Mouse (Mus musculus) thymus, adult 2 months (tissue): ENCODE data around the gene Gm49378. TPM values are rescaled to one million over a fixed set of nuclear protein-coding genes. Genes with fewer than 3 reads are reported as not detected.

ENCODE experiments used
- DNase-seq: peaks from one replicate; pipeline ENCODE4 v3.0.0; 2021
- H3K27ac ChIP-seq: fragments of 200-500 bp; 2 replicates; pipeline ENCODE4 v1.5.1; 2012; ENCODE audit warnings: low read length, control low read depth; ENCODE audit not compliant: control insufficient read depth, insufficient read depth
- H3K27me3 ChIP-seq: fragments of 200-500 bp; 2 replicates; pipeline ENCODE4 v1.6.1; 2012; ENCODE audit warnings: mild to moderate bottlenecking, low read length, moderate library complexity, mixed read lengths; ENCODE audit not compliant: control insufficient read depth, insufficient read depth
- H3K36me3 ChIP-seq: fragments of 200-500 bp; 2 replicates; pipeline ENCODE4 v1.6.1; 2012; ENCODE audit warnings: mild to moderate bottlenecking, low read length, moderate library complexity; ENCODE audit not compliant: control insufficient read depth, insufficient read depth
- H3K4me1 ChIP-seq: fragments of 200-500 bp; replicated peaks from 2 replicates; pipeline ENCODE4 v1.6.1; 2012; ENCODE audit warnings: low read length; ENCODE audit not compliant: control insufficient read depth, insufficient read depth
- H3K4me3 ChIP-seq: fragments of 200-500 bp; 2 replicates; pipeline ENCODE4 v1.5.1; 2012; ENCODE audit warnings: mild to moderate bottlenecking, low read length, control low read depth, moderate library complexity; ENCODE audit not compliant: control insufficient read depth, insufficient read depth
- CTCF ChIP-seq: fragments of 200-500 bp; IDR thresholded peaks from 2 replicates; pipeline ENCODE4 v1.5.1; 2012; ENCODE audit warnings: mild to moderate bottlenecking, control low read depth, low read length, moderate library complexity, borderline replicate concordance; ENCODE audit not compliant: control insufficient read depth, poor library complexity, insufficient read depth; ENCODE audit errors: extremely low read depth
- POLR2A ChIP-seq: fragments of 200-500 bp; IDR thresholded peaks from 2 replicates; pipeline ENCODE4 v1.6.1; 2012; ENCODE audit warnings: mild to moderate bottlenecking, low read length, control low read depth, moderate library complexity; ENCODE audit not compliant: control insufficient read depth, poor library complexity, insufficient read depth; ENCODE audit errors: extremely low read depth
- WGBS: fragments of 180-500 bp; shearing (Covaris S2); methylation state at CpG from one replicate; pipeline ENCODE4 v1.1.7; 2018; 5-methylcytosine and 5-hydroxymethylcytosine counted together
- polyA plus RNA-seq: library from polyadenylated mRNA; depleted of rRNA; stranded (reverse); fragments of >200 nt; gene quantifications from 2 replicates; pipeline ENCODE4 v1.2.3, GENCODE M21; 2012

Gene Gm49378
- polyA plus RNA-seq, 1 experiment: 10.2 TPM

- Histone ChIP-seq H3K27ac (no peak overlapping the region), H3K4me3 (no peak overlapping the region), H3K36me3 (no peaks in the 10 kb centered on the region), H3K4me1 (peaks cover 8% of the 10 kb centered on the region), H3K27me3 (no peaks in the 10 kb centered on the region)
- TF ChIP-seq POLR2A: no peak
- no peak for TF ChIP-seq CTCF
- no peak for DNase-seq
- WGBS: 88% methylated on average over 2 of the region's 2 CpGs
These were observed 21.8 kb downstream of the Gm49378 start for GRCm38 (mm10) chr14:55615876-55616275.

- Histone ChIP-seq H3K27ac (no peak overlapping the region), H3K4me1 (peaks cover 8% of the 10 kb centered on the region), H3K4me3 (no peak overlapping the region), H3K27me3 (no peaks in the 10 kb centered on the region), H3K36me3 (peaks cover 1% of the 10 kb centered on the region; the same call in 1 of the 2 replicates)
- no peak for DNase-seq
- WGBS: 94% methylated on average over 7 of the region's 7 CpGs
- no peak for TF ChIP-seq CTCF
- no peak for TF ChIP-seq POLR2A
These were observed 23.0 kb downstream of the Gm49378 start for GRCm38 (mm10) chr14:55614565-55615178.

GRCm38 (mm10) chr14:55613346-55613745 lies 24.3 kb downstream of the Gm49378 start:
- no peak for DNase-seq
- Histone ChIP-seq H3K36me3 (peaks cover 13% of the 10 kb centered on the region; the same call in 1 of the 2 replicates), H3K27me3 (no peaks in the 10 kb centered on the region), H3K27ac (no peak overlapping the region), H3K4me3 (no peak overlapping the region), H3K4me1 (peaks cover under 1% of the 10 kb centered on the region)
- TF ChIP-seq POLR2A: no peak
- TF ChIP-seq CTCF: no peak
- WGBS: 88% methylated on average over 6 of the region's 6 CpGs

- Histone ChIP-seq H3K27me3 (no peaks in the 10 kb centered on the region), H3K36me3 (peaks cover 35% of the 10 kb centered on the region), H3K27ac (no peak overlapping the region), H3K4me3 (no peak overlapping the region), H3K4me1 (peaks cover 21% of the 10 kb centered on the region)
- TF ChIP-seq CTCF: no peak
- no peak for TF ChIP-seq POLR2A
- no peak for DNase-seq
- WGBS: over 99% methylated on average over 6 of the region's 6 CpGs
These were observed 29.4 kb downstream of the Gm49378 start for GRCm38 (mm10) chr14:55608339-55608738.

GRCm38 (mm10) chr14:55605743-55606459 lies 31.8 kb downstream of the Gm49378 start:
- H3K27me3 ChIP-seq: no peaks in the 10 kb centered on the region
- no peak for DNase-seq
- WGBS: 96% methylated on average over 16 of the region's 16 CpGs
- H3K4me1 ChIP-seq: peaks cover 31% of the 10 kb centered on the region
- no peak overlapping the region for H3K4me3 ChIP-seq
- TF ChIP-seq POLR2A: no peak
- no peak for TF ChIP-seq CTCF
- H3K36me3 ChIP-seq: peaks cover 45% of the 10 kb centered on the region
- H3K27ac ChIP-seq: no peak overlapping the region

GRCm38 (mm10) chr14:55604823-55605222 lies 32.9 kb downstream of the Gm49378 start:
- 50% methylated on average over 11 of the region's 11 CpGs for WGBS
- TF ChIP-seq CTCF: no peak
- no peak for TF ChIP-seq POLR2A
- no peak for DNase-seq
- Histone ChIP-seq H3K4me1 (peaks cover 31% of the 10 kb centered on the region), H3K4me3 (peak overlapping the region; percentile 45), H3K27ac (peak overlapping the region; percentile 92), H3K27me3 (no peaks in the 10 kb centered on the region), H3K36me3 (peaks cover 53% of the 10 kb centered on the region)
